ENCODE assay signal across 8 mouse cellular contexts in the genomic region with DNA sequence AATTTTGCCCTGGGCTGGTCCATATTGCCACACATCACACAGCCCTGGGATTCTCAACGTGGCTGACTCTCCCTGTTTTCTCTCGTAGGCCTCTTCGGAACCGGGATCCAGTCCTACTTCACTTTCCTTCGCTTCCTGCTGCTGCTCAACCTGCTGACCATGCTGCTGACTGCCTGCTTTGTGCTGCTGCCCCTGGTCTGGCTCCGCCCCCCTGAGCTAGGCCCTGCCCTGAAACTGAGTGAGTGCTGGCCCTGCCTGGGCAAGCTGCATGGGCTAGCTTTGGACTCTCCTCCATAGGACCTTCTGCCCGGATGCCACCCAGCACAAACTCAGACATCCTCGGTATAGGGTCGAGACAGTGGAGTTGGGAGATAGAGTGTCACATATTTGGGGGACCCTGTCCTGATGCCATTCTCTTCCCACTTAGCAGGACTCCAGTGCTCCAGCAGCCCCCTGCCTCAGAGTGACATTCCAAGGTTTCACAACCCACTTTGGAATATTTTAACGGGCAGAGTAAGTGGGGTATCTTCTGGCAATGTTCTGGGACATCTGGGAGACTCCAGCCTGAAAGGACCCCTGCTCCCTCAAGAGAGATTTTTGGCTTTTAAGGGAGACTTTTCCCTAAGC. TPM values are rescaled to one million over a fixed set of nuclear protein-coding genes. Genes with fewer than 3 reads are reported as not detected.
DNase-seq lines count a peak whose midpoint lies in the region; ATAC-seq and TF ChIP-seq lines count a peak whose summit lies in the region.

No protein-coding gene starts in this region.

- no peak overlapping the region for H3K27ac ChIP-seq in embryonic facial prominence, embryonic 15.5 days (replicated peaks)
- no peak overlapping the region for H3K27ac ChIP-seq in hindbrain, embryonic 13.5 days
- H3K27ac ChIP-seq in liver, adult 2 months (replicated peaks; ENCODE audit: insufficient read depth, low read depth, low read length): no peak overlapping the region
- H3K27ac ChIP-seq in neural tube, embryonic 14.5 days (ENCODE audit: low read depth, low read length): no peak overlapping the region

- H3K79me2 ChIP-seq in liver, adult 2 months (ENCODE audit: control insufficient read depth, insufficient read depth, low read length): no peaks in the 10 kb centered on the region

- no peaks in the 10 kb centered on the region for H3K27me3 ChIP-seq in G1E (ENCODE audit: insufficient read depth, low read length)
- no peaks in the 10 kb centered on the region for H3K27me3 ChIP-seq in embryonic facial prominence, embryonic 15.5 days
- H3K27me3 ChIP-seq in hindbrain, embryonic 13.5 days: peaks cover 66% of the 10 kb centered on the region
- H3K27me3 ChIP-seq in liver, adult 2 months (ENCODE audit: control insufficient read depth, insufficient read depth, low read length): no peaks in the 10 kb centered on the region
- H3K27me3 ChIP-seq in neural tube, embryonic 14.5 days (ENCODE audit: control insufficient read depth, insufficient read depth, low read length): no peaks in the 10 kb centered on the region; the same call in 1 of the 2 replicates

- H3K4me2 ChIP-seq in embryonic facial prominence, embryonic 15.5 days (replicated peaks): peak overlapping the region; percentile 57
- H3K4me2 ChIP-seq in hindbrain, embryonic 13.5 days: peak overlapping the region; percentile 51
- H3K4me2 ChIP-seq in neural tube, embryonic 14.5 days (ENCODE audit: low read depth, low read length): peak overlapping the region; percentile 48

- peaks cover 48% of the 10 kb centered on the region for H3K36me3 ChIP-seq in G1E (replicated peaks)
- no peaks in the 10 kb centered on the region for H3K36me3 ChIP-seq in embryonic facial prominence, embryonic 15.5 days
- no peaks in the 10 kb centered on the region for H3K36me3 ChIP-seq in hindbrain, embryonic 13.5 days
- H3K36me3 ChIP-seq in liver, adult 2 months (ENCODE audit: control insufficient read depth, insufficient read depth, low read length): no peaks in the 10 kb centered on the region
- no peaks in the 10 kb centered on the region for H3K36me3 ChIP-seq in neural tube, embryonic 14.5 days (ENCODE audit: control insufficient read depth, insufficient read depth, low read length)

- peaks cover 60% of the 10 kb centered on the region for H3K4me1 ChIP-seq in G1E (ENCODE audit: insufficient read depth, low read depth, low read length)
- H3K4me1 ChIP-seq in embryonic facial prominence, embryonic 15.5 days: peaks cover 45% of the 10 kb centered on the region
- H3K4me1 ChIP-seq in hindbrain, embryonic 13.5 days (replicated peaks): peaks cover 43% of the 10 kb centered on the region
- H3K4me1 ChIP-seq in liver, adult 2 months (ENCODE audit: control insufficient read depth, insufficient read depth, low read length): peaks cover 4% of the 10 kb centered on the region; the same call in 1 of the 2 replicates
- peaks cover 25% of the 10 kb centered on the region for H3K4me1 ChIP-seq in neural tube, embryonic 14.5 days (ENCODE audit: control insufficient read depth, insufficient read depth, low read length)

- TF ChIP-seq CTCF in G1E (IDR thresholded peaks at IDR 0.05; ENCODE audit: low read depth, low read length): no peak
- no peak for TF ChIP-seq CTCF in liver, adult 2 months (IDR thresholded peaks at IDR 0.05; ENCODE audit: low read depth, low read length)

- no peak for TF ChIP-seq POLR2A in liver, adult 2 months (IDR thresholded peaks at IDR 0.05; ENCODE audit: extremely low read depth, insufficient read depth, low read length)

- WGBS in embryonic facial prominence, embryonic 15.5 days: 39% methylated on average over 10 of the region's 10 CpGs
- WGBS in hindbrain, embryonic 13.5 days: 36% methylated on average over 10 of the region's 10 CpGs
- WGBS in liver, adult 2 months: 46% methylated on average over 10 of the region's 10 CpGs
- 34% methylated on average over 10 of the region's 10 CpGs for WGBS in neural tube, embryonic 14.5 days

- H3K9me3 ChIP-seq in G1E (replicated peaks): no peaks in the 10 kb centered on the region
- no peaks in the 10 kb centered on the region for H3K9me3 ChIP-seq in embryonic facial prominence, embryonic 15.5 days (replicated peaks)
- H3K9me3 ChIP-seq in hindbrain, embryonic 13.5 days: no peaks in the 10 kb centered on the region
- H3K9me3 ChIP-seq in neural tube, embryonic 14.5 days (ENCODE audit: control insufficient read depth, low read length): no peaks in the 10 kb centered on the region

- peak overlapping the region; percentile 78; the same call in 1 of the 2 replicates for H3K4me3 ChIP-seq in G1E (ENCODE audit: low read depth, low read length)
- H3K4me3 ChIP-seq in embryonic facial prominence, embryonic 15.5 days (replicated peaks): 0 out of 2 replicates have a peak overlapping the region, but pooled peaks have one; percentile 29
- H3K4me3 ChIP-seq in hindbrain, embryonic 13.5 days: peak overlapping the region; percentile 23; the same call in 1 of the 2 replicates
- peak overlapping the region; percentile 45; the same call in 1 of the 2 replicates for H3K4me3 ChIP-seq in liver, adult 2 months (ENCODE audit: insufficient read depth, low read depth, low read length)
- peak overlapping the region; percentile 13; the same call in 1 of the 2 replicates for H3K4me3 ChIP-seq in neural tube, embryonic 14.5 days (ENCODE audit: low read depth, low read length)

- no peak overlapping the region for H3K9ac ChIP-seq in embryonic facial prominence, embryonic 15.5 days
- peak overlapping the region; percentile 63; the same call in 1 of the 2 replicates for H3K9ac ChIP-seq in hindbrain, embryonic 13.5 days
- H3K9ac ChIP-seq in liver, adult 2 months (ENCODE audit: low read depth, low read length): peak overlapping the region; percentile 38; the same call in 1 of the 2 replicates
- no peak overlapping the region for H3K9ac ChIP-seq in neural tube, embryonic 14.5 days (replicated peaks; ENCODE audit: low read depth, low read length)

- no peak for ATAC-seq in G1E (ENCODE audit: extremely low read depth, insufficient number of reproducible peaks, low FRiP score, poor library complexity, severe bottlenecking)
- no peak for ATAC-seq in embryonic facial prominence, embryonic 15.5 days (ENCODE audit: insufficient number of reproducible peaks, low FRiP score, low TSS enrichment, low read depth)
- no peak for ATAC-seq in hindbrain, embryonic 13.5 days (ENCODE audit: low FRiP score)
- no peak for ATAC-seq in neural tube, embryonic 14.5 days (ENCODE audit: low read depth)

- no peak for DNase-seq in G1E (ENCODE audit: low spot score)
- DNase-seq in liver, adult 2 months (ENCODE audit: extremely low read depth, low read depth, low spot score): peak; percentile 12
- DNase-seq in frontal cortex, postnatal 36 days (ENCODE audit: low spot score in 2 of 2): no peak
- DNase-seq in ovary, adult 18-20 months (ENCODE audit: low spot score): no peak
- no peak for DNase-seq in adrenal gland, adult 18-20 months (ENCODE audit: low spot score in 2 of 2)

RNA-seq across cellular contexts. Expression of gene Tmc6, which starts 1.8 kb away (rescaled TPM):
- total RNA-seq in G1E (2014; fragmentation: Nextera tagmentation): 16.5 and 27.3 TPM in 2 replicates
- total RNA-seq in G1E (2017): 9.6 and 12.2 TPM in 2 replicates
- 25.3 and 32.3 TPM in 2 replicates for polyA plus RNA-seq in G1E (2012)
- polyA plus RNA-seq in embryonic facial prominence, embryonic 15.5 days (2015; fragmentation: Nextera tagmentation; extraction: Ambion mirVana): 23.2 and 25.3 TPM in 2 replicates
- 5.3 TPM in 2 replicates for polyA plus RNA-seq in hindbrain, embryonic 13.5 days (2015; fragmentation: Nextera tagmentation; extraction: Ambion mirVana)
- 5.3 and 8.8 TPM in 2 replicates for total RNA-seq in liver, adult 2 months (2014; rRNA removed)
- polyA plus RNA-seq in liver, adult 2 months (2012; rRNA removed): 11.8 and 13.5 TPM in 2 replicates
- polyA plus RNA-seq in neural tube, embryonic 14.5 days (2014; fragmentation: Nextera tagmentation; extraction: Ambion mirVana): 3.9 and 4.8 TPM in 2 replicates
- total RNA-seq in adrenal gland, adult 18-20 months (2021): 10 to 100 TPM; 24.1 to 27.0 TPM

RNA-seq across cellular contexts. Expression of gene Tmc8, which starts 1.9 kb away (rescaled TPM):
- total RNA-seq in G1E (2014; fragmentation: Nextera tagmentation) (8.5 and 43.8 TPM in 2 replicates), G1E (2017) (3.4 and 4.6 TPM in 2 replicates)
- 18.5 and 26.9 TPM in 2 replicates for polyA plus RNA-seq in G1E (2012)
- 0.94 and 1.1 TPM in 2 replicates for polyA plus RNA-seq in embryonic facial prominence, embryonic 15.5 days (2015; fragmentation: Nextera tagmentation; extraction: Ambion mirVana)
- 0.75 and 1.5 TPM in 2 replicates for polyA plus RNA-seq in hindbrain, embryonic 13.5 days (2015; fragmentation: Nextera tagmentation; extraction: Ambion mirVana)
- total RNA-seq in liver, adult 2 months (2014; rRNA removed): 0.55 and 1.1 TPM in 2 replicates
- 1.7 and 3.1 TPM in 2 replicates for polyA plus RNA-seq in liver, adult 2 months (2012; rRNA removed)
- 0.64 and 1.7 TPM in 2 replicates for polyA plus RNA-seq in neural tube, embryonic 14.5 days (2014; fragmentation: Nextera tagmentation; extraction: Ambion mirVana)
- total RNA-seq in adrenal gland, adult 18-20 months (2021): 1 to 10 TPM; 3.2 to 4.3 TPM

RNA-seq across cellular contexts. Expression of gene 6030468B19Rik, which starts 13.7 kb away (rescaled TPM):
- total RNA-seq in G1E (2014; fragmentation: Nextera tagmentation) (5.0 and 20.9 TPM in 2 replicates), G1E (2017) (3.3 and 4.2 TPM in 2 replicates)
- polyA plus RNA-seq in G1E (2012): 10.3 and 11.7 TPM in 2 replicates
- 0.25 TPM in 1 of 2 replicates, not detected in the other for polyA plus RNA-seq in embryonic facial prominence, embryonic 15.5 days (2015; fragmentation: Nextera tagmentation; extraction: Ambion mirVana)
- polyA plus RNA-seq in hindbrain, embryonic 13.5 days (2015; fragmentation: Nextera tagmentation; extraction: Ambion mirVana): not detected in 2 replicates
- not detected in 2 replicates for total RNA-seq in liver, adult 2 months (2014; rRNA removed)
- polyA plus RNA-seq in liver, adult 2 months (2012; rRNA removed): not detected in 2 replicates
- not detected in 2 replicates for polyA plus RNA-seq in neural tube, embryonic 14.5 days (2014; fragmentation: Nextera tagmentation; extraction: Ambion mirVana)
- not detected for total RNA-seq in adrenal gland, adult 18-20 months (2021)

RNA-seq across cellular contexts. Expression of gene Gm20708, which starts 25.7 kb away (rescaled TPM):
- total RNA-seq in G1E (2014; fragmentation: Nextera tagmentation) (8.7 TPM in 2 replicates), G1E (2017) (0.29 TPM in 1 of 2 replicates, not detected in the other)
- polyA plus RNA-seq in G1E (2012): 0.07 and 0.09 TPM in 2 replicates
- polyA plus RNA-seq in embryonic facial prominence, embryonic 15.5 days (2015; fragmentation: Nextera tagmentation; extraction: Ambion mirVana): 0.60 and 0.76 TPM in 2 replicates
- polyA plus RNA-seq in hindbrain, embryonic 13.5 days (2015; fragmentation: Nextera tagmentation; extraction: Ambion mirVana): 0.70 and 0.74 TPM in 2 replicates
- total RNA-seq in liver, adult 2 months (2014; rRNA removed): 0.37 and 0.40 TPM in 2 replicates
- 0.21 and 0.40 TPM in 2 replicates for polyA plus RNA-seq in liver, adult 2 months (2012; rRNA removed)
- 0.68 and 1.2 TPM in 2 replicates for polyA plus RNA-seq in neural tube, embryonic 14.5 days (2014; fragmentation: Nextera tagmentation; extraction: Ambion mirVana)
- under 1 TPM in 1 of 2 experiments, not detected in 1; 0.80 TPM for total RNA-seq in adrenal gland, adult 18-20 months (2021)

RNA-seq across cellular contexts. Expression of gene Syngr2, which starts 25.7 kb away (rescaled TPM):
- total RNA-seq in G1E (2014; fragmentation: Nextera tagmentation) (221 and 236 TPM in 2 replicates), G1E (2017) (95.8 and 105 TPM in 2 replicates)
- 189 and 211 TPM in 2 replicates for polyA plus RNA-seq in G1E (2012)
- 76.1 and 79.6 TPM in 2 replicates for polyA plus RNA-seq in embryonic facial prominence, embryonic 15.5 days (2015; fragmentation: Nextera tagmentation; extraction: Ambion mirVana)
- polyA plus RNA-seq in hindbrain, embryonic 13.5 days (2015; fragmentation: Nextera tagmentation; extraction: Ambion mirVana): 14.6 and 16.5 TPM in 2 replicates
- 37.9 and 54.2 TPM in 2 replicates for total RNA-seq in liver, adult 2 months (2014; rRNA removed)
- polyA plus RNA-seq in liver, adult 2 months (2012; rRNA removed): 124 and 152 TPM in 2 replicates
- polyA plus RNA-seq in neural tube, embryonic 14.5 days (2014; fragmentation: Nextera tagmentation; extraction: Ambion mirVana): 9.7 and 15.8 TPM in 2 replicates
- total RNA-seq in adrenal gland, adult 18-20 months (2021): 100 to 1,000 TPM in 1 of 2 experiments, 10 to 100 TPM in 1; 65.4 to 101 TPM

Comparison
In these comparisons a context has a peak if more than half of its experiments do, and no peak if none do; other contexts are left out.
1. H3K4me3 ChIP-seq: peak in every context shown above with its lines; median percentile 78 in G1E; 45 in liver, adult 2 months; 29 in embryonic facial prominence, embryonic 15.5 days; 23 in hindbrain, embryonic 13.5 days; 13 in neural tube, embryonic 14.5 days.
2. H3K9ac ChIP-seq: peak in hindbrain, embryonic 13.5 days (single experiment) and liver, adult 2 months (single experiment); none in embryonic facial prominence, embryonic 15.5 days (single experiment) and neural tube, embryonic 14.5 days (single experiment).
3. Peak in every context shown above with its lines, with median percentiles within 50 percentile points of each other: H3K4me2 ChIP-seq.